Mouse (Mus musculus) limb, embryonic 10.5 days (tissue): ENCODE measurements around the gene C2cd6. TPM values are rescaled to one million over a fixed set of nuclear protein-coding genes. Genes with fewer than 3 reads are reported as not detected.

Experiments used
- DNase-seq: peaks from one replicate; pipeline ENCODE4 v3.0.0-alpha.2; 2017; ENCODE audit warnings: low spot score
- H3K27ac ChIP-seq: fragments of 300-500 bp; sonication (generic); 2 replicates; pipeline ENCODE4 v1.5.1; 2016; ENCODE audit warnings: mild to moderate bottlenecking
- H3K27me3 ChIP-seq: fragments of 300-500 bp; sonication (generic); 2 replicates; pipeline ENCODE4 v1.6.1; 2016; ENCODE audit warnings: low read depth, mild to moderate bottlenecking; ENCODE audit not compliant: poor library complexity, severe bottlenecking
- H3K36me3 ChIP-seq: fragments of 300-500 bp; sonication (generic); 2 replicates; pipeline ENCODE4 v1.6.1; 2016; ENCODE audit warnings: mild to moderate bottlenecking, moderate library complexity
- H3K4me1 ChIP-seq: fragments of 300-500 bp; sonication (generic); 2 replicates; pipeline ENCODE4 v1.6.1; 2016
- H3K4me3 ChIP-seq: fragments of 300-500 bp; sonication (generic); 2 replicates; pipeline ENCODE4 v1.5.1; 2016; ENCODE audit warnings: mild to moderate bottlenecking, moderate library complexity
- H3K9me3 ChIP-seq: fragments of 300-500 bp; sonication (generic); replicated peaks from 2 replicates; pipeline ENCODE4 v1.6.1; 2016; ENCODE audit warnings: mild to moderate bottlenecking
- WGBS: fragments of 180-500 bp; shearing (Covaris S2); methylation state at CpG from one replicate; pipeline ENCODE4 v1.1.7; 2016; 5-methylcytosine and 5-hydroxymethylcytosine counted together
- polyA plus RNA-seq: library from polyadenylated mRNA; unstranded; fragments of >200 nt; fragmentation: Nextera tagmentation; extraction: Ambion mirVana; gene quantifications from 2 replicates; pipeline ENCODE4 v1.2.1, GENCODE M21; 2016

The C2cd6 gene
- polyA plus RNA-seq, 1 experiment from 2014 or later = not detected

DNA sequence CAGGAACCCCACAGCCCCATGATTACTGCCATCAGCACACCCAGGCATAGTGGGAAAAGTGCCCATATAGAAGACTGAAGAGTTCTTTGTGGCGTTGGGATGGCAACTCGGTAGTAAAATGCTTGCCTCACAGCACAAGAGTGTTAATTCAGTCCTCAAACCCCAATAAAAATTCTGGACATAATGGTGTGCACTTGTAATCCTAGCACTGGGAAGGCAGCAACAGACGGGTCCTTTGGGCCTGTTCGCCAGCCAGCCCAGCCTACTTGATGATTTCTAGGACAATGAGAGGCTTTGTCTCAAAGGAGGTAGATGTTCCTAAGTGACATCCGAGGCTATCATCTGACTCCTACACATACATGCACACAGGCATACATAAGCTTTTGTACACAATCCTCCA is 57.0 kb downstream of the C2cd6 start:
- Histone ChIP-seq H3K9me3 (no peaks in the 10 kb centered on the region), H3K27ac (no peak overlapping the region), H3K4me1 (no peaks in the 10 kb centered on the region), H3K36me3 (no peaks in the 10 kb centered on the region), H3K4me3 (no peak overlapping the region), H3K27me3 (no peaks in the 10 kb centered on the region)
- 89% methylated on average over 5 of the region's 5 CpGs for WGBS
- no peak for DNase-seq

DNA sequence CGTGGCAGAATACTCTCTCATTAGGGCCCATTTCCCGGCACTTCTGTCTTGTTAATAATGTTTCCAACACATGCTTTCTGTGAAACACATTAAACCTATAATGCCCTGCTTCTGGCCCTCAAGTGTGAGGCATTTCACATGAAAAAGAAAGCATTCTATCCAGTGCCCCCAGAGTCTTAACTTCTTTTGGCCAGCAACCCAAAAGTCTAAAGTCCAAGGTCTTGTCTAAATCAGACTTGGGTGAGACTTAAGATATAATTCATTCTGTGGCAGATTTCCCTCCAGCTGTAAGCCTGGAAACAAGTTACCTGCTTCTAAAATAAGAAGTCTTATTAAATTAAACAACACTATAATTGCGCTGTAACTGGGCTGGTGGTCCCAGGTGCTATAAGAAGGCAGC is 73.1 kb downstream of the C2cd6 start:
- H3K27me3 ChIP-seq = no peaks in the 10 kb centered on the region
- 83% methylated on average over 3 of the region's 3 CpGs for WGBS
- no peak for DNase-seq
- H3K4me1 ChIP-seq = no peaks in the 10 kb centered on the region
- H3K4me3 ChIP-seq = no peak overlapping the region
- no peaks in the 10 kb centered on the region for H3K36me3 ChIP-seq
- H3K9me3 ChIP-seq = no peaks in the 10 kb centered on the region
- no peak overlapping the region for H3K27ac ChIP-seq

DNA sequence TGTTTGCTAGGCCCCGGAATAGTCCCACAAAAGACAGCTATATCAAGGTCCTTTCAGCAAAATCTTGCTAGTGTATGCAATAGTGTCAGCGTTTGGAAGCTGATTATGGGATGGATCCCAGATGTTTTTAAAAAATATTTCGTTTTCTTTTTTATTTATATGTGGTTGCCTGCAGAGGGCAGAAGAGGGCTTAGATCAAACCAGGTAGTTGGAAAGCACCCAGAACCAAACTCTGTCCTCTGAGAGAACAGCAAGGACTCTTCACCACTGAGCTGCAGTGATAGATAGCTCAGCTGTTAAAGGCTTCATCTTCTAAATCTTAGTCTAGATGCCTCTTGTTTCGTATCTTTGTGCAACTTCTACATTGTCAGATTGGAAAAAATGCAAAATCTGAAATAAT is 85.5 kb downstream of the C2cd6 start:
- Histone ChIP-seq H3K4me3 (no peak overlapping the region), H3K27me3 (no peaks in the 10 kb centered on the region), H3K4me1 (no peaks in the 10 kb centered on the region), H3K36me3 (no peaks in the 10 kb centered on the region), H3K9me3 (no peaks in the 10 kb centered on the region), H3K27ac (no peak overlapping the region)
- DNase-seq = no peak
- WGBS = 45% methylated on average over 4 of the region's 4 CpGs

Other genes with a start within 250 kb of the C2cd6 start
- 7.5 and 9.3 TPM in 2 replicates for gene Trak2, start 121.5 kb downstream of the C2cd6 start, polyA plus RNA-seq
- gene Stradb, start 121.4 kb downstream of the C2cd6 start, polyA plus RNA-seq = 19.1 and 20.2 TPM in 2 replicates
- 34.0 and 36.5 TPM in 2 replicates for gene Tmem237, start 25.5 kb upstream of the C2cd6 start, polyA plus RNA-seq
- 0.20 and 0.35 TPM in 2 replicates for gene Mpp4, start 68.5 kb upstream of the C2cd6 start, polyA plus RNA-seq
- 11.0 and 13.2 TPM in 2 replicates for gene Als2, start 142.3 kb upstream of the C2cd6 start, polyA plus RNA-seq
- 0.08 and 0.26 TPM in 2 replicates for gene Cdk15, start 162.0 kb upstream of the C2cd6 start, polyA plus RNA-seq